Mouse (Mus musculus) liver, embryonic 14.5 days (tissue): ENCODE measurements around the gene A230050P20Rik. TPM values are rescaled to one million over a fixed set of nuclear protein-coding genes. Genes with fewer than 3 reads are reported as not detected.
A peak's percentile ranks its signal among the peaks of the same experiment; 100 is the strongest.

Experiments used
- ATAC-seq: fragments of 200-750 bp; cut with Nextera tagmentation; 2 replicates; pipeline ENCODE4 v1.8.0; 2017; ENCODE audit warnings: moderate number of reproducible peaks, mild to moderate bottlenecking, moderate library complexity; ENCODE audit not compliant: insufficient read depth
- DNase-seq, 3 experiments: peaks; one replicate each; pipeline ENCODE4 v3.0.0-alpha.2; 2012 to 2013; ENCODE audit warnings: low read depth in 3 of 3, low spot score in 3 of 3
- H3K27ac ChIP-seq: fragments of 300-500 bp; sonication (generic); 2 replicates; pipeline ENCODE4 v1.5.1; 2014; ENCODE audit warnings: moderate library complexity, mild to moderate bottlenecking, control low read depth, inconsistent platforms
- H3K27me3 ChIP-seq: fragments of 300-500 bp; sonication (generic); 2 replicates; pipeline ENCODE4 v1.6.1; 2014; ENCODE audit warnings: mild to moderate bottlenecking, low read length, moderate library complexity; ENCODE audit not compliant: control insufficient read depth, insufficient read depth
- H3K36me3 ChIP-seq: fragments of 300-500 bp; sonication (generic); replicated peaks from 2 replicates; pipeline ENCODE4 v1.6.1; 2014; ENCODE audit warnings: low read depth; ENCODE audit not compliant: control insufficient read depth, insufficient read depth
- H3K4me1 ChIP-seq, 2 experiments: fragments of 200-500 bp in 1 of 2; fragments of 300-500 bp in 1 of 2; sonication (generic) in 1 of 2; replicated peaks; 2 replicates each; pipeline ENCODE4 v1.6.1; 2012 to 2014; ENCODE audit warnings: antibody characterized with exemption in 1 of 2, inconsistent platforms in 1 of 2, low read length in 1 of 2; ENCODE audit not compliant: control insufficient read depth in 2 of 2, insufficient read depth in 2 of 2
- H3K4me2 ChIP-seq: fragments of 300-500 bp; sonication (generic); 2 replicates; pipeline ENCODE4 v1.6.1; 2014; ENCODE audit warnings: low read depth, mild to moderate bottlenecking, control low read depth, moderate library complexity
- H3K4me3 ChIP-seq, 2 experiments: fragments of 200-500 bp in 1 of 2; fragments of 300-500 bp in 1 of 2; sonication (generic) in 1 of 2; 2 replicates each; pipeline ENCODE4 v1.5.1; 2012 to 2014; ENCODE audit warnings: low read depth in 2 of 2, low read length in 2 of 2, mild to moderate bottlenecking in 2 of 2, control low read depth in 1 of 2, inconsistent platforms in 1 of 2, moderate library complexity in 1 of 2; ENCODE audit not compliant: insufficient read depth in 1 of 2
- H3K9ac ChIP-seq: fragments of 300-500 bp; sonication (generic); replicated peaks from 2 replicates; pipeline ENCODE4 v1.6.1; 2014; ENCODE audit warnings: mild to moderate bottlenecking, control low read depth, moderate library complexity
- H3K9me3 ChIP-seq: fragments of 300-500 bp; sonication (generic); 2 replicates; pipeline ENCODE4 v1.6.1; 2016; ENCODE audit warnings: low read length, mixed read lengths; ENCODE audit not compliant: control insufficient read depth
- CTCF ChIP-seq: IDR thresholded peaks from 2 replicates; pipeline ENCODE4 v1.5.1; 2016; ENCODE audit warnings: antibody characterized with exemption, low read depth, control low read depth
- EP300 ChIP-seq: IDR thresholded peaks from 2 replicates; pipeline ENCODE4 v1.6.1; 2016; ENCODE audit warnings: antibody characterized with exemption, low read depth
- WGBS: fragments of 180-500 bp; shearing (Covaris S2); extraction: QIAGEN DNeasy Blood & Tissue Kit; methylation state at CpG from one replicate; pipeline ENCODE4 v1.1.7; 2014; ENCODE audit not compliant: insufficient replicate concordance; 5-methylcytosine and 5-hydroxymethylcytosine counted together
- polyA plus RNA-seq, 2 experiments: library from polyadenylated mRNA; depleted of rRNA in 1 of 2; stranded (reverse) in 1 of 2; unstranded in 1 of 2; fragments of >200 nt; fragmentation: Nextera tagmentation in 1 of 2; extraction: Ambion mirVana in 1 of 2; gene quantifications; 2 replicates each; pipeline versions ENCODE4 v1.2.1 to v1.2.3; 2012 to 2014

Gene A230050P20Rik
- polyA plus RNA-seq, 2 experiments, result 1.1 to 11.5 TPM

DNA sequence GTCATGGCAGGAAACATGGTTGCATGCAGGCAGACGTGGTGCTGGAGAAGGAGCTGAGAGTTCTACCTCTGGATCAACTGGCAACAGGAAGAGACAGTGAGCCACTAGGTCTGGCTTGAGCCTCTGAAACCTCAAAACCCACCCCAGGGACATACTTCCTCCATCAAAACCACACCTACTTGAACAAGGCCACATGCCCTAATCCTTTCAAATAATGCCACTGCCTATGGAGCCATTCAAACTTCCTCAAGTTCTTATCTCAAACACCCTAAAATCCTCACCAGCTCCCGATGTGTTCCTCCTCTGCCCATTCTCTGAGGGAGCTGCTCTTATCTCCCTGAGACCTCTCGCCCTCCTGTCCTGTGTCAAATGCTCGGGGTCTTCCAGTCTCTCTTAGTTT, 26.2 kb upstream of the A230050P20Rik start:
- WGBS, result 10% methylated on average over 4 of the region's 4 CpGs
- TF ChIP-seq CTCF (no peak), EP300 (no peak)
- Histone ChIP-seq H3K4me3 (no peak overlapping the region), H3K36me3 (no peaks in the 10 kb centered on the region), H3K4me1 (no peaks in the 10 kb centered on the region), H3K9ac (no peak overlapping the region), H3K9me3 (no peaks in the 10 kb centered on the region), H3K4me2 (no peak overlapping the region), H3K27ac (no peak overlapping the region), H3K27me3 (no peaks in the 10 kb centered on the region)
- no peak for DNase-seq
- no peak for ATAC-seq

DNA sequence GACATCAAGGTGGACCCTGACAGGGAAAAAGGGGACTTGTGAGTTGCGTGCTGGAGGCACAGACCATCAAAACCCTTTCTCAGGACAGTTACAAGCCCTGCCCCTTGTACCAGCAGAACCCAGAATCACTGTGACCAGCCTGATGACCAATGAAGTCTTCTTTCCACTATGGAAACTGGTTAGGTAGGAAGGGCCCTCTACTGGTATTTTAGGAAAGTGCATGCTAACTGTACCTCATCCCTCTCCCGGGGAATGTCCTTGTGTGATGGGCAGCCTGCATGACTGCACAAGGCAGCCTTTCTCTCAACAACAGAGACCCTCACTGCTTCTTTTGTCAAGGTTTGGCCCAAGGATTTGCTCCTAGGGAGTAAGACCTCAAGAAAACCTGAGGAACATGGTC, 25.8 kb upstream of the A230050P20Rik start:
- peak; percentile 53 for TF ChIP-seq CTCF
- TF ChIP-seq EP300, result no peak
- Histone ChIP-seq H3K4me1 (no peaks in the 10 kb centered on the region), H3K27ac (no peak overlapping the region), H3K27me3 (no peaks in the 10 kb centered on the region), H3K4me3 (no peak overlapping the region), H3K36me3 (no peaks in the 10 kb centered on the region), H3K4me2 (no peak overlapping the region), H3K9ac (no peak overlapping the region), H3K9me3 (no peaks in the 10 kb centered on the region)
- WGBS, result 28% methylated on average over 2 of the region's 2 CpGs
- DNase-seq, result no peak
- no peak for ATAC-seq

- no peak overlapping the region for H3K9ac ChIP-seq
- no peak overlapping the region for H3K27ac ChIP-seq
- DNase-seq (no peak), ATAC-seq (no peak)
- TF ChIP-seq CTCF (0 out of 2 replicates have a peak, but pooled peaks have one; percentile 23), EP300 (no peak)
- no peaks in the 10 kb centered on the region for H3K27me3 ChIP-seq
- no peaks in the 10 kb centered on the region for H3K4me1 ChIP-seq
- 73% methylated on average over 2 of the region's 2 CpGs for WGBS
- H3K4me3 ChIP-seq, result no peak overlapping the region
- H3K36me3 ChIP-seq, result no peaks in the 10 kb centered on the region
- H3K9me3 ChIP-seq, result no peaks in the 10 kb centered on the region
- no peak overlapping the region for H3K4me2 ChIP-seq
Observed at GRCm38 (mm10) chr9:20850179-20850578, 18.3 kb upstream of the A230050P20Rik start.

DNA sequence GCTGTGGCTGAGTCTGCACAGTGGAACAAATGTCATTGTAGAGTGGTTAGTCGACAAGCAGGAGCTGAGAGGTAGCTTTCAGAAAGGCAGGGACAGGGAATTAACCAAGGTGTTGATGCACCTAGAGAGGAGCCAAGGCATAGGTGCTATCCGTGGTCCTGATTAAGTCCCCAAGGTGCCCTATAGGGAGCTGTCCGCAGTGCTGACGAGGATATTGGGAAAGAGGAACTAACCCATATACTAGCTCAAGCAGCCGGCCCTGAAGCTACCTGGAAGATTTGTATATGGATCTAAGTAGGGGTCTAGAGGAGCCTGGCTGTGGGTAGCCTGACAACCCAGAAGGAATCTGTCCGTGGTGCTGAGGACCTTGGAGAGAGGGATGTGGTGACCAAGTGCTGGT, 11.3 kb upstream of the A230050P20Rik start:
- DNase-seq (peak; percentile 56 to 58 (median 57)), ATAC-seq (no peak)
- TF ChIP-seq CTCF, result no peak
- TF ChIP-seq EP300, result no peak
- Histone ChIP-seq H3K27me3 (no peaks in the 10 kb centered on the region), H3K36me3 (no peaks in the 10 kb centered on the region), H3K4me3 (no peak overlapping the region), H3K4me1 (peaks cover 0 to 5% of the 10 kb centered on the region in 2 experiments; a peak in 2 of 4 replicates), H3K4me2 (no peak overlapping the region), H3K9ac (no peak overlapping the region), H3K27ac (no peak overlapping the region), H3K9me3 (no peaks in the 10 kb centered on the region)
- WGBS, result 5% methylated on average over 6 of the region's 6 CpGs

DNA sequence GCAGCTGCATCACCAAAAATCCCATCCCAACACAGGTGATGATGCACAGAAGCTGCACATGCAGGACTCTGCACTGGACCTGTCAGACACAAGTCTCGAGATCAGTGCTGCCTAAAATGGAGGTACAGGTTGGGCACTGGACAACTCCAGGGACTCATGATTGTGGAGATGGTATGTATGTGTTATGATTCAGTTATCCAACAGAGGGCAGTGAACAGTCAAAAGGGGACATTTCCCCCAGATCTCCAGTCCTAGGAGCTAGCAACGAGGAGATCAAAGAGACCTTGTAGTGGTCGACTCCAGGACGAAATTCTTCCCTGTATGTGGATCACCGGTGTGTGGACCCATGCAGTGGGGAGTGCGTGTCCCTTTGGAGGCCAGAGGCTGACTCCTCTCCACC, 8.5 kb upstream of the A230050P20Rik start:
- DNase-seq, result no peak
- H3K4me2 ChIP-seq, result no peak overlapping the region
- H3K4me1 ChIP-seq, result peaks cover 0 to 6% of the 10 kb centered on the region in 2 experiments; a peak in 2 of 4 replicates
- H3K27ac ChIP-seq, result no peak overlapping the region
- TF ChIP-seq CTCF, result peak; percentile 17; the same call in 1 of the 2 replicates
- no peak for TF ChIP-seq EP300
- no peak for ATAC-seq
- no peaks in the 10 kb centered on the region for H3K36me3 ChIP-seq
- WGBS, result 28% methylated on average over 6 of the region's 6 CpGs
- no peaks in the 10 kb centered on the region for H3K9me3 ChIP-seq
- H3K9ac ChIP-seq, result no peak overlapping the region
- H3K27me3 ChIP-seq, result no peaks in the 10 kb centered on the region
- H3K4me3 ChIP-seq, result no peak overlapping the region
